Mouse (Mus musculus) midbrain, embryonic 14.5 days (tissue): Measurements from ENCODE around the gene Lig1. TPM values are rescaled to one million over a fixed set of nuclear protein-coding genes. Genes with fewer than 3 reads are reported as not detected.

ENCODE experiments used
- ATAC-seq: fragments of 200-750 bp; cut with Nextera tagmentation; 2 replicates; pipeline ENCODE4 v1.8.0; 2017; ENCODE audit warnings: moderate number of reproducible peaks, moderate library complexity; ENCODE audit not compliant: low FRiP score, low TSS enrichment
- DNase-seq: peaks from one replicate; pipeline ENCODE4 v3.0.0-alpha.2; 2015
- H3K27ac ChIP-seq: fragments of 300-500 bp; sonication (generic); replicated peaks from 2 replicates; pipeline ENCODE4 v1.5.1; 2014; ENCODE audit warnings: mild to moderate bottlenecking, low read depth, low read length, moderate library complexity
- H3K27me3 ChIP-seq: fragments of 300-500 bp; sonication (generic); 2 replicates; pipeline ENCODE4 v1.6.1; 2014; ENCODE audit warnings: low read length, control low read depth, mixed read lengths; ENCODE audit not compliant: control insufficient read depth, insufficient read depth
- H3K36me3 ChIP-seq: fragments of 300-500 bp; sonication (generic); 2 replicates; pipeline ENCODE4 v1.6.1; 2014; ENCODE audit warnings: low read length, control low read depth; ENCODE audit not compliant: control insufficient read depth, insufficient read depth
- H3K4me1 ChIP-seq: fragments of 300-500 bp; sonication (generic); 2 replicates; pipeline ENCODE4 v1.6.1; 2014; ENCODE audit warnings: mild to moderate bottlenecking, antibody characterized with exemption, low read length, control low read depth; ENCODE audit not compliant: control insufficient read depth, insufficient read depth
- H3K4me2 ChIP-seq: fragments of 300-500 bp; sonication (generic); 2 replicates; pipeline ENCODE4 v1.6.1; 2014; ENCODE audit warnings: mild to moderate bottlenecking, low read length, moderate library complexity
- H3K4me3 ChIP-seq: fragments of 300-500 bp; sonication (generic); replicated peaks from 2 replicates; pipeline ENCODE4 v1.5.1; 2014; ENCODE audit warnings: low read depth, low read length
- H3K9ac ChIP-seq: fragments of 300-500 bp; sonication (generic); replicated peaks from 2 replicates; pipeline ENCODE4 v1.6.1; 2014; ENCODE audit warnings: mild to moderate bottlenecking, low read length, moderate library complexity
- H3K9me3 ChIP-seq: fragments of 300-500 bp; sonication (generic); 2 replicates; pipeline ENCODE4 v1.6.1; 2016; ENCODE audit warnings: low read length, control low read depth, mixed read lengths; ENCODE audit not compliant: control insufficient read depth
- WGBS: fragments of 180-500 bp; shearing (Covaris S2); extraction: QIAGEN DNeasy Blood & Tissue Kit; methylation state at CpG from one replicate; pipeline ENCODE4 v1.1.7; 2014; 5-methylcytosine and 5-hydroxymethylcytosine counted together
- polyA plus RNA-seq: library from polyadenylated mRNA; unstranded; fragments of >200 nt; fragmentation: Nextera tagmentation; extraction: Ambion mirVana; gene quantifications from 2 replicates; pipeline ENCODE4 v1.2.1, GENCODE M21; 2014

The Lig1 gene
- polyA plus RNA-seq, 1 experiment from 2014 or later, result 37.4 TPM

GRCm38 (mm10) chr7:13298821-13299220 is 21.7 kb downstream of the Lig1 start:
- Histone ChIP-seq H3K4me1 (no peaks in the 10 kb centered on the region), H3K9me3 (no peaks in the 10 kb centered on the region), H3K36me3 (peaks cover 92% of the 10 kb centered on the region), H3K4me2 (no peak overlapping the region), H3K27me3 (no peaks in the 10 kb centered on the region), H3K4me3 (no peak overlapping the region), H3K9ac (no peak overlapping the region), H3K27ac (no peak overlapping the region)
- DNase-seq, result no peak
- ATAC-seq, result no peak
- 95% methylated on average over 5 of the region's 5 CpGs for WGBS

GRCm38 (mm10) chr7:13301643-13302042 is 24.6 kb downstream of the Lig1 start:
- Histone ChIP-seq H3K4me3 (no peak overlapping the region), H3K36me3 (peaks cover 84% of the 10 kb centered on the region), H3K27me3 (no peaks in the 10 kb centered on the region), H3K4me2 (no peak overlapping the region), H3K4me1 (no peaks in the 10 kb centered on the region), H3K9ac (no peak overlapping the region), H3K27ac (no peak overlapping the region), H3K9me3 (no peaks in the 10 kb centered on the region)
- ATAC-seq (no peak), DNase-seq (no peak)
- 100% methylated on average over 1 of the region's 1 CpGs for WGBS

GRCm38 (mm10) chr7:13302780-13303179 is 25.7 kb downstream of the Lig1 start:
- no peak overlapping the region for H3K4me3 ChIP-seq
- H3K4me1 ChIP-seq, result no peaks in the 10 kb centered on the region
- H3K9ac ChIP-seq, result no peak overlapping the region
- no peak for ATAC-seq
- H3K9me3 ChIP-seq, result no peaks in the 10 kb centered on the region
- no peak overlapping the region for H3K4me2 ChIP-seq
- peaks cover 84% of the 10 kb centered on the region for H3K36me3 ChIP-seq
- no peak for DNase-seq
- H3K27ac ChIP-seq, result no peak overlapping the region
- WGBS, result 89% methylated on average over 2 of the region's 2 CpGs
- no peaks in the 10 kb centered on the region for H3K27me3 ChIP-seq

- ATAC-seq (no peak), DNase-seq (no peak)
- peaks cover 87% of the 10 kb centered on the region for H3K36me3 ChIP-seq
- no peaks in the 10 kb centered on the region for H3K9me3 ChIP-seq
- H3K4me3 ChIP-seq, result no peak overlapping the region
- no peak overlapping the region for H3K27ac ChIP-seq
- no peaks in the 10 kb centered on the region for H3K27me3 ChIP-seq
- no peaks in the 10 kb centered on the region for H3K4me1 ChIP-seq
- no peak overlapping the region for H3K9ac ChIP-seq
- H3K4me2 ChIP-seq, result no peak overlapping the region
Observed at GRCm38 (mm10) chr7:13303372-13303771, 26.3 kb downstream of the Lig1 start.

DNA sequence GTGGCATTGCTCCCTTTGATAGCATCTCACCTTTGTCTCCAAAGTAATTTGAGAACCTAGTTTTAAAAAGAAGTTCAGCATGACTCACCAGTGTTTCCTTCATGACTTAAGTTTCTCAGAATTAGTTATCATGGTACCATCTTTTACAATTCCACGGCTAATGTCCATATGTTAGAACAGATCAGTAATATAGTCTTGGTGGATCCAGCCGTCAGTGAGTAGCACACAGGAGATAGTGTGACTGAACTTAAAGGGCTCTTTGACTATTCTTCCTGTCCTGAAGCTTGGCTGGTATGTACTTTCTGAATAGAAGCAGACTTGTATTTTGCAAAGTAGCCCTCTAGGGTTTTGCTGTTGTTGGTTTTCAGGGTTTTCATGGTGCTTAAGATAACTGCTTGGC is 32.3 kb downstream of the Lig1 start:
- DNase-seq, result no peak
- peaks cover 76% of the 10 kb centered on the region for H3K36me3 ChIP-seq
- ATAC-seq, result no peak
- no peak overlapping the region for H3K4me3 ChIP-seq
- H3K9me3 ChIP-seq, result no peaks in the 10 kb centered on the region
- no peak overlapping the region for H3K27ac ChIP-seq
- H3K4me1 ChIP-seq, result no peaks in the 10 kb centered on the region
- no peak overlapping the region for H3K4me2 ChIP-seq
- H3K9ac ChIP-seq, result no peak overlapping the region
- WGBS, result 92% methylated on average over 2 of the region's 2 CpGs
- no peaks in the 10 kb centered on the region for H3K27me3 ChIP-seq

- Histone ChIP-seq H3K27me3 (no peaks in the 10 kb centered on the region), H3K36me3 (peaks cover 68% of the 10 kb centered on the region), H3K9me3 (no peaks in the 10 kb centered on the region), H3K27ac (no peak overlapping the region), H3K9ac (no peak overlapping the region), H3K4me3 (no peak overlapping the region), H3K4me2 (no peak overlapping the region), H3K4me1 (no peaks in the 10 kb centered on the region)
- ATAC-seq (no peak), DNase-seq (no peak)
- 94% methylated on average over 6 of the region's 6 CpGs for WGBS
Observed at GRCm38 (mm10) chr7:13310493-13311199, 33.6 kb downstream of the Lig1 start.

- DNase-seq (no peak), ATAC-seq (no peak)
- H3K27me3 ChIP-seq, result no peaks in the 10 kb centered on the region
- H3K4me1 ChIP-seq, result no peaks in the 10 kb centered on the region
- H3K27ac ChIP-seq, result no peak overlapping the region
- no peak overlapping the region for H3K4me3 ChIP-seq
- H3K36me3 ChIP-seq, result peaks cover 61% of the 10 kb centered on the region
- WGBS, result 96% methylated on average over 4 of the region's 4 CpGs
- H3K9me3 ChIP-seq, result no peaks in the 10 kb centered on the region
- H3K9ac ChIP-seq, result no peak overlapping the region
- H3K4me2 ChIP-seq, result no peak overlapping the region
Observed at GRCm38 (mm10) chr7:13311401-13311800, 34.3 kb downstream of the Lig1 start.

DNA sequence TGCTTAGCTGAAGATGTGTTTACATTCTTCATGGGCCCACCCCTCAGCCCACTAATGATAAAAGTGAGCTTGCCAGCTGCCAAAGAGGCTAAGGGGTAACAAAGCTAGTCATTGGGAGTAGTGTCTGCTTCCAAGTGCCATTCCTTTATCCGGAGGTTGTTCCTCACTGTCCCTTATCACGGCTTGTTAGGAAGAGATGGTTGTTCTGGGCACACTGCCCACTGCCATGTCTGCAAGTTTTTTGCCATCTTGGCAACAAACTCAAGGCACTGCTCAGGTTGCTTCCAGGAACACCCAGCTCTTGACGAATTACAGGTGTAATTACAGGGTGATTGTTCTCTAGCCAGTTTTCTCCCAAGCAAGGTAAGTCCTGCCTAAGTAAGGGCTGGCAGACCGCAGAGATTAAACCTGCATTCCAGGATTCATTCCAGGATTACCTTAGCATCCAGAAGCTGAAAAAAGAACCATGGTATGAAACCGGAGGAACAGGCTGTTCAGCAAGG is 37.1 kb downstream of the Lig1 start:
- no peaks in the 10 kb centered on the region for H3K27me3 ChIP-seq
- H3K27ac ChIP-seq, result no peak overlapping the region
- no peak overlapping the region for H3K4me3 ChIP-seq
- no peak overlapping the region for H3K4me2 ChIP-seq
- no peak for DNase-seq
- ATAC-seq, result no peak
- peaks cover 35% of the 10 kb centered on the region for H3K36me3 ChIP-seq
- no peaks in the 10 kb centered on the region for H3K9me3 ChIP-seq
- H3K9ac ChIP-seq, result no peak overlapping the region
- no peaks in the 10 kb centered on the region for H3K4me1 ChIP-seq
- 95% methylated on average over 5 of the region's 5 CpGs for WGBS

DNA sequence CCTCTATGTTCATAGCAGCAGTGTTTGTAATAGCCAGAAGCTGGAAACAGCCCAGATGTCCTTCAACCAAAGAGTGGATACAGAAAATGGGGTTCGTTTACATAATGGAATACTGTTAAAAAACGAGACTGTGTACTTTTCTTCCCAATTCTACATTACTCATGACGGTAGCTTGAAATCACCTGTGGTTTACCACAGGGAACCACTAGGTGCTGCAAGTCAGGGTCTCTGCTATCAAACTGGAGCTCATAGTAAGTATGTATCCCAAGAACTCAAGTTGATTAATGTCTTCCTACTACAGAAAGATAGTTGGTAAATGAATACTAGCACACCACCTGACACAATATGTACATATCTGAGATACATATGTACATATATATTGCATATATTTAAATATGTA is 44.3 kb downstream of the Lig1 start:
- WGBS, result 93% methylated on average over 3 of the region's 3 CpGs
- Histone ChIP-seq H3K4me1 (no peaks in the 10 kb centered on the region), H3K27ac (no peak overlapping the region), H3K4me3 (no peak overlapping the region), H3K27me3 (no peaks in the 10 kb centered on the region), H3K9ac (no peak overlapping the region), H3K9me3 (no peaks in the 10 kb centered on the region), H3K36me3 (no peaks in the 10 kb centered on the region), H3K4me2 (no peak overlapping the region)
- ATAC-seq (no peak), DNase-seq (no peak)
